Mouse (Mus musculus) right cerebral cortex, postnatal 14 days (tissue): ENCODE results near the gene Defb48.

Experiments used
- DNase-seq: peaks from one replicate; pipeline ENCODE4 v3.0.0; 2022

The Defb48 gene

GRCm38 (mm10) chr14:62984410-62984809, at the start of gene Defb48:
Gene Defb48, minus strand, starts transcription at chr14:62984510.
- no peak for DNase-seq

- DNase-seq = no peak
These were observed 36.3 kb upstream of the Defb48 start for GRCm38 (mm10) chr14:63020524-63021156.

- DNase-seq = no peak
These were observed 30.4 kb upstream of the Defb48 start for GRCm38 (mm10) chr14:63014667-63015066.

GRCm38 (mm10) chr14:63013082-63013481, 28.8 kb upstream of the Defb48 start:
- no peak for DNase-seq

- DNase-seq = no peak
These were observed 27.2 kb upstream of the Defb48 start, which contains the start of gene Defb43 for GRCm38 (mm10) chr14:63011471-63011870. Gene Defb43, plus strand, starts transcription at chr14:63011771.

GRCm38 (mm10) chr14:63002588-63002987, 18.3 kb upstream of the Defb48 start:
- no peak for DNase-seq

GRCm38 (mm10) chr14:62998977-62999376, 14.7 kb upstream of the Defb48 start:
- DNase-seq = no peak

GRCm38 (mm10) chr14:62997777-62998176, 13.5 kb upstream of the Defb48 start, which contains the start of gene Defb47:
Gene Defb47, plus strand, starts transcription at chr14:62998077.
- DNase-seq = no peak

- no peak for DNase-seq
These were observed 7.7 kb upstream of the Defb48 start for GRCm38 (mm10) chr14:62991849-62992510.

- no peak for DNase-seq
These were observed 7.0 kb upstream of the Defb48 start for GRCm38 (mm10) chr14:62991271-62991670.

GRCm38 (mm10) chr14:62979815-62980214, 4.5 kb downstream of the Defb48 start:
- DNase-seq = no peak

- DNase-seq = peak; percentile 82
These were observed 9.3 kb downstream of the Defb48 start for GRCm38 (mm10) chr14:62975046-62975445.

- no peak for DNase-seq
These were observed 18.3 kb downstream of the Defb48 start for GRCm38 (mm10) chr14:62965811-62966520.

- no peak for DNase-seq
These were observed 19.0 kb downstream of the Defb48 start for GRCm38 (mm10) chr14:62965342-62965741.

GRCm38 (mm10) chr14:62963632-62964031, 20.7 kb downstream of the Defb48 start:
- no peak for DNase-seq

- no peak for DNase-seq
These were observed 28.2 kb downstream of the Defb48 start for GRCm38 (mm10) chr14:62956091-62956490.

- no peak for DNase-seq
These were observed 37.5 kb downstream of the Defb48 start for GRCm38 (mm10) chr14:62946794-62947193.

GRCm38 (mm10) chr14:62940383-62941074, 43.8 kb downstream of the Defb48 start:
- DNase-seq = no peak

GRCm38 (mm10) chr14:62939435-62939834, 44.9 kb downstream of the Defb48 start:
- DNase-seq = no peak

GRCm38 (mm10) chr14:62937675-62938074, 46.6 kb downstream of the Defb48 start:
- DNase-seq = no peak

GRCm38 (mm10) chr14:62936631-62937380, 47.5 kb downstream of the Defb48 start:
- no peak for DNase-seq

GRCm38 (mm10) chr14:62935361-62935760, 48.9 kb downstream of the Defb48 start:
- no peak for DNase-seq
